Mouse (Mus musculus) layer of hippocampus, postnatal 36 days (tissue): ENCODE measurements around the gene Sec22c. TPM values are rescaled to one million over a fixed set of nuclear protein-coding genes. Genes with fewer than 3 reads are reported as not detected.

Experiments
- DNase-seq, 2 experiments: peaks; one replicate each; pipeline ENCODE4 v3.0.0; 2022
- total RNA-seq, 2 experiments: library from RNA; stranded (reverse); gene quantifications; 2 replicates each; pipeline ENCODE4 v1.2.3; 2021

Sec22c gene
- total RNA-seq, 2 experiments from 2014 or later, result 31.7 to 31.8 TPM

- no peak for DNase-seq
Measured at GRCm38 (mm10) chr9:121644855-121645254, 60.4 kb downstream of the Sec22c start.

- DNase-seq, result peak; percentile 84 to 86
Measured at GRCm38 (mm10) chr9:121642401-121643181, 62.7 kb downstream of the Sec22c start, which contains the start of gene Vipr1. Gene Vipr1, plus strand, starts transcription at chr9:121642716.

DNA sequence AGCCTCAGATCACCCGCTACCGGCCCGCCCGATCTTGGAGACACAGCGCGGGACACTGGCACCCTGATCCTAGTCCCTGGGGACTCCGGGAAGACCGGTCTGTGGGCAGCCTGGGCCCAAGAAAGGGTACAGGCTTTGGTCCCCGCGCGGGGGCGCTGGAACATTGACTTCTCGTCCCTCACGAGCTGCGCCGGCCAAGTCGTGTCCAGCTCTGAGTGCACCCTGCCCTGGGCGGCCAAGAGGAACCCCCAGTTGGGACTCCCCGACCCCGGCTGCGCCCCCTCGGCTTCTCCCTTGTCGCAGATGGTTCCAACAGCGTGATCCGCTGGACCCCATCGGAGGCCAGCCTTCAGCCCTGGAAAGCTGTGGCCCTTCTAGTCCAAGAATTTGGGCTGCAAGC is 63.3 kb downstream of the Sec22c start, which contains the start of gene Lyzl4:
Gene Lyzl4 (minus strand): TSS at position 96 of the 400 bp plus-strand sequence.
- peak; percentile 76 to 81 for DNase-seq

DNA sequence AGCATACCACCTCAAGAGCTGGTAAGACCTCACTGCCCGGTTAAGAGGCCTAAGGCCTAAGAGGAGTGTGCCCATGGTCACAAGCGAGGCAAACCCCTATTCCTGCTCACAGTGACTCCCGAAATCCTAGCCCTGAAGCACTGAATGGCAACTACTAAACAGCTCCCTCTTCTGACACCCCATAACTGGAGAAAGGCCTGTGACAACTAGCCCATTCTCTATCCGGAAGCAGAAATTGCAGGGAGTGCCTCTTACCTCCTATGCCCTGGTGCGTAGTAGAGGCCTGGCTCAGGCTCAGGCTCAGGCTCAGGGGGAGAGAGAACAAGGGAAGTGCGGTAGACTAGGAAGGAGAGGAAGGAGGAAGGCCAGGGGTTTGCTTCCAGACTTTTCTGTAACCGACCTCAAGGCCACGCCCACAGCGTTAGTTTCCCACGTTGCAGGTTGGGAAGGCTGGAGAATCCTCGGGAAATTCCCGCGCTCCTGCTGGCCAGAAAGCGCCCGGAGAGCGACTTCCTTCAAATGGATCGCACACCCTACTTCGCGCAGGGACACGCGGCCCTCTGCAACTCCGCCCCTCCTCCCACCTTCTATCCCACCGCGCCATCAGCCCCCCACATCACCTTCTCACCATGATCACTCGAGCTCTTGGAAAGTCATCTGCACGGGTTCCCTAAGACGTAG is 63.9 kb downstream of the Sec22c start:
- DNase-seq, result peak; percentile 30

GRCm38 (mm10) chr9:121639790-121640189 is 65.5 kb downstream of the Sec22c start:
- DNase-seq, result peak; percentile 72 to 74

- no peak for DNase-seq
Measured at GRCm38 (mm10) chr9:121635835-121636576, 69.3 kb downstream of the Sec22c start.

DNA sequence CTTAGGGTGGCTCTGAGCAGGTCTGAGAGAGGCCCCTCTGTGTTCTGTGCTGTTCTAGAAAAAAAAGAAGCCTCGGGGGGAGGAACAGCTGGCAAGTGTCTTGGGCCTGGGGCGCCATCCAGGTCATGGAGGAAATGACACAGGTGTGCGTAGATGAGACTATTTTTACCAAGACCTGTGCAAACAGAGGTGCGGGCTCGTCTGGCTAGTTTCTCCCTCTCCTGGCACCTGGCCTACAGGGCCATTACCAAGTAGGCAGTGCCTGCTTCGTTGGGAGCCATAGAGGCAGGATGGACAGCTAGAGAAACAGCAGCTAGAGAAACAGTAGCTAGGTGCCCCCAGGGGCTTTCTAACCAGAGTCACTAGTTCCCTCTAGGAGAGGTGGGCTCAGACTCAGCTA is 72.0 kb downstream of the Sec22c start:
- no peak for DNase-seq

DNA sequence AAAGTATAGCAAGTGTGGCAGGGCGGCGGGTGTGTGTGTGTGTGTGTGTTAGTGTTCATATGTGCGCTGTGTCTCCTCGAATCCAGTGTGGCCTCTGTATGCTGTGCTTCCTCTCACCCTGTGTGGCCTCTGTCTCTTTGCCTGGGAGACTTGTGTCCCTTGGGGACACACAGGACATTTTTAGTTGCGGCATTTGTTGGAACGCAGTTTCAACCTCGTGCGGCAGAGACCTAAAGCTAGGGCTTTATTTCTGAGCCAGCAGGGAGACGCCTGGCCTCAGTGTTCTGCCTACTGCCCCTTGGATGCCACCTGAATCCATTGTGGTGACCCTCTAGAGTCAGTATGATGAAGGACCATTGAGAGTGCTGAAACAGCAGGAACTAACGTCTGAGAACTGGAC is 72.4 kb downstream of the Sec22c start:
- no peak for DNase-seq

GRCm38 (mm10) chr9:121631946-121632345 is 73.3 kb downstream of the Sec22c start:
- DNase-seq, result no peak

- no peak for DNase-seq
Measured at GRCm38 (mm10) chr9:121630627-121631026, 74.7 kb downstream of the Sec22c start.

Other genes starting within 250 kb of the Sec22c start
- 100 to 1,000 TPM; 678 to 800 TPM for gene Cck, start 209.8 kb downstream of the Sec22c start, total RNA-seq
- gene Lyzl4, start 63.4 kb downstream of the Sec22c start, total RNA-seq, result 1 to 10 TPM in 1 of 2 experiments, under 1 TPM in 1; 0.37 to 1.6 TPM
- gene Vipr1, start 62.8 kb downstream of the Sec22c start, total RNA-seq, result 10 to 100 TPM; 15.0 to 18.7 TPM
- gene Ss18l2, start 4.8 kb upstream of the Sec22c start, total RNA-seq, result 10 to 100 TPM; 73.2 to 84.3 TPM
- 100 to 1,000 TPM in 1 of 2 experiments, 10 to 100 TPM in 1; 99.0 to 145 TPM for gene Nktr, start 13.7 kb upstream of the Sec22c start, total RNA-seq
- 100 to 1,000 TPM; 105 to 106 TPM for gene Zfp651, start 53.8 kb upstream of the Sec22c start, total RNA-seq
- 1 to 10 TPM; 2.8 to 3.5 TPM for gene Klhl40, start 72.1 kb upstream of the Sec22c start, total RNA-seq
- gene Hhatl, start 87.0 kb upstream of the Sec22c start, total RNA-seq, result 10 to 100 TPM; 14.6 to 15.9 TPM
- gene Ccdc13, start 134.0 kb upstream of the Sec22c start, total RNA-seq, result 1 to 10 TPM; 7.5 to 9.7 TPM
- gene Higd1a, start 152.9 kb upstream of the Sec22c start, total RNA-seq, result 10 to 100 TPM; 90.4 to 93.2 TPM
- 1 to 10 TPM; 1.3 to 1.5 TPM for gene Ackr2, start 192.9 kb upstream of the Sec22c start, total RNA-seq
- gene Cyp8b1, start 210.8 kb upstream of the Sec22c start, total RNA-seq, result not detected
- gene Fam198a, start 245.5 kb upstream of the Sec22c start, total RNA-seq, result 1 to 10 TPM; 5.8 to 6.8 TPM